Mouse (Mus musculus): ENCODE data around the gene Agl. TPM values are rescaled to one million over a fixed set of nuclear protein-coding genes. Genes with fewer than 3 reads are reported as not detected.
A peak's percentile ranks its signal among the peaks of the same experiment; 100 is the strongest.
"Not testable (repeated sequence)": the region's sequence is repeated elsewhere in the genome, so short reads cannot be mapped to it uniquely, and the experiment has no call there.

The Agl gene
- polyA plus RNA-seq, 1 experiment from 2014 or later: 21.3 TPM

DNA sequence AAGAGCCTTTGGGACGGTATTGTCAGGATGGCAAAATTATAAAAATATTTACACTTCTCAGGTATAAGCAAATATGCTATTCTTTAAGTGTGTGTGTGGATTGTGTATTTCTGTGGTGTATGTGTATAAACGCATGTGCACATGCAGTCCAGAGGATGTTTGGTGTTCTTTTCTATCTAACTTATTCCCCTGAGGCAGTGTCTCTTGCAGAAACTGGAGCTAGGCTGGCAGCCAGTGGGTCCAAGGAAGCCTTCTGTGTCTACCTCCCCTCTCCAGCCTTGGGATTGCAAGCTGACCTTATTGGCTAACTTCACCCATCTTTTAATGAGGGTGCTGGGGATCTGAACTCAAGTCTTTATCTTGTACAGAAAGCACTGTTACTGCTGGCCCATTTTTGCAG is 5.0 kb upstream of the Agl start:
- Histone ChIP-seq H3K4me2 (no peak overlapping the region), H3K27me3 (no peaks in the 10 kb centered on the region), H3K4me1 (peaks cover 4% of the 10 kb centered on the region; the same call in 1 of the 2 replicates), H3K9ac (no peak overlapping the region), H3K9me3 (replicated peaks) (no peaks in the 10 kb centered on the region), H3K27ac (no peak overlapping the region), H3K36me3 (no peaks in the 10 kb centered on the region), H3K4me3 (replicated peaks) (no peak overlapping the region)
- no peak for ATAC-seq (replicated peaks; ENCODE audit: low FRiP score)
- WGBS: 94% methylated on average over 2 of the region's 2 CpGs

DNA sequence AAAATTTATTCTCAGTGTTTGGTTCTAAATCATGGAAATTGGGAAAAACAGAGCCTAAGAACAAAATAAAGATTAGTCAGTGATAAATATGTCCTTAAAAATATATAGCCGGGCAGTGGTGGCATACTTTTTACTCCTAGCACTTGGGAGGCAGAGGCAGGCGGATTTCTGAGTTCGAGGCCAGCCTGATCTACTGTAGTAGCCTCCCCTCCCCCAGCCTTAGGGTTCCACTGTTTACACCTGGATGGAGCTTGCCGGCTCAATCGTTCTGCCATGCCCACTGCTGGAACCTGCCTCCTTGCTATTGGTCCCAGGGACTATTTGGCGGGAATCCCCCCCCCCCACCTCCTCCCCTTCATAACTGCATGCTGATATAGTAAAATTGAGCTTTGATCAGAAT is 2.4 kb upstream of the Agl start:
- not testable (repeated sequence) for H3K4me3 ChIP-seq (replicated peaks); ATAC-seq (replicated peaks; ENCODE audit: low FRiP score); H3K9me3 ChIP-seq (replicated peaks); H3K27ac ChIP-seq; H3K36me3 ChIP-seq; H3K9ac ChIP-seq; H3K4me2 ChIP-seq; H3K27me3 ChIP-seq
- peaks cover 15% of the 10 kb centered on the region; the same call in 1 of the 2 replicates for H3K4me1 ChIP-seq
- 80% methylated on average over 6 of the region's 6 CpGs for WGBS

DNA sequence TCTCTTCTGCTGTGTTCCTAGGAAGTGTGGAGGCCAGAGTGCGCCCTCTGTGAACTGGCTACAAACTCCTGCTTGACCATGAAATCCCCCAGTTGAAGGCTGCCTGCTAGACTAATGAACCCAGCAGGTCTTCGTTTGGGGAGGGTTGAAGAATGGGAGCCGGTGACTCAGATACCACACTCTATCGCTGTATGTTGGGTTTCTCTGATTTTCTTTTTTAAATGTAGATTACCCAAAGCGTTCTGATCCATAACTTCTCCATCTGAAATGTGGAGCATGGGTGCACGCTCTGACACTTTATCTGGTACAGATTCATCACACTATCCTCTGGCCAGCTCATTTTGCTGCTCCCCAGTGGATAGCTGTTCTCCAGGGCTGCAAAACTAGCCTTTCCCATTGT is 1.3 kb upstream of the Agl start:
- no peak overlapping the region for H3K4me2 ChIP-seq

DNA sequence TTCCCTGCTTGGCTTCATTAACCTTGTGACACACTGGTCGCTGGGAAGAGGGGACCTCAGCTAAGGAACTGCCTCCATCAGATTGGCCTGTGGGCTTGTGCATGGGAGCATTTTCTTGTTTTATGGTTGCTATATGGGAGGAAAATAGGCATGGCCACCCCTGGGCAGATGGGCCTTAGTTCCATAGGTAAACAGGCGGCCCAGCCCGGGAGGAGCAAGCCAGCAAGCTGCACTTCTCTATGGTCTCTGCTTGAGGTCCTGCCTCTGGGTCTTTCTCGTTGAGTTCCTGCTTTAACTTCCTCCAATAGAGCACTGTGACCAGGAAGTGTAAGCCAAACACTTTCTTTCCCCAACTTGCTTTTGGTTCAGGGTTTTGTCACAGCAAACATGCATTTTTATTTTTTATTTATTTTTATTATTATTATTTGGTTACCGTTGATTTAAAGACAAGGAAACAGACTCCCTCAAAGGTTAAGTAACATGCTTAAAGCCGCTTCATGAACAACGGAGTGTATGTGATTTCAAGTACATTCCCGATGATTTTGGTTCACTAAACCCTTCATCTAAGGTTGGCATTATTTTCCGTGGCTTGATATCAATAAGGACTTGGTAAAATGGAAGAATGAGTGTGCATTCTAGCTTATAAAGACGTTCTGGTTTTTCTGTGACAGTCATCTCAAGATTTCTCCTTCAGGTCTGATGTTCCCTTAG is 696 bp upstream of the Agl start:
- H3K4me1 ChIP-seq: peaks cover 22% of the 10 kb centered on the region
- ATAC-seq (replicated peaks; ENCODE audit: low FRiP score): peak; percentile 61
- no peaks in the 10 kb centered on the region for H3K27me3 ChIP-seq
- H3K4me2 ChIP-seq: peak overlapping the region; percentile 78
- WGBS: 61% methylated on average over 10 of the region's 10 CpGs
- peak overlapping the region; percentile 78 for H3K4me3 ChIP-seq (replicated peaks)
- H3K27ac ChIP-seq: peak overlapping the region; percentile 90
- H3K9ac ChIP-seq: peak overlapping the region; percentile 61
- H3K9me3 ChIP-seq (replicated peaks): no peaks in the 10 kb centered on the region
- H3K36me3 ChIP-seq: no peaks in the 10 kb centered on the region

More for the DNA sequence above, 1.3 kb upstream of the Agl start:
- Histone ChIP-seq H3K4me1 (peaks cover 22% of the 10 kb centered on the region), H3K27ac (no peak overlapping the region), H3K27me3 (no peaks in the 10 kb centered on the region), H3K9ac (no peak overlapping the region), H3K36me3 (no peaks in the 10 kb centered on the region), H3K4me3 (replicated peaks) (no peak overlapping the region), H3K9me3 (replicated peaks) (no peaks in the 10 kb centered on the region)
- no peak for ATAC-seq (replicated peaks; ENCODE audit: low FRiP score)
- 96% methylated on average over 6 of the region's 6 CpGs for WGBS

DNA sequence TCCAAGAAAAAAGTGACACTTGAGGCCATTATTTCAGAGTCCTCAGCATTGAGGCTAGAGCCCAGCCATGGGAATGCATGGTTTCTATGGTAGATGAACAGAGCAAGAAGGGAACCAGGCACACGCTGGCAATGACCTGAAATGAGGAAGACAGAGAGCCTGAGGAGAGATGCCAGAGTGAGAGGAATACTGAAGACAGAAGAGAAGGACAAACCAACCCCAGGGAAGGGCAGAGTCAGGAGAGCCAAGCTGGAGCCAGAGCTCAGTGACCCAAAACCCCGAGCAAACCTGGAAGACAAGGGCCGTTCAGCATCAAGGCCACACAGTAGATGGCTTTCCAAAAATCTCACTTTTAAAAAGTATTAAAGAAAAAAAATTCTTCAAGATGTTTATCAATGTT is 2.1 kb downstream of the Agl start:
- no peak for ATAC-seq (replicated peaks; ENCODE audit: low FRiP score)
- Histone ChIP-seq H3K4me3 (replicated peaks) (no peak overlapping the region), H3K4me2 (0 out of 2 replicates have a peak overlapping the region, but pooled peaks have one; percentile 14), H3K27ac (no peak overlapping the region), H3K4me1 (peaks cover 22% of the 10 kb centered on the region), H3K27me3 (no peaks in the 10 kb centered on the region), H3K36me3 (no peaks in the 10 kb centered on the region), H3K9ac (no peak overlapping the region), H3K9me3 (replicated peaks) (no peaks in the 10 kb centered on the region)
- 56% methylated on average over 3 of the region's 3 CpGs for WGBS

DNA sequence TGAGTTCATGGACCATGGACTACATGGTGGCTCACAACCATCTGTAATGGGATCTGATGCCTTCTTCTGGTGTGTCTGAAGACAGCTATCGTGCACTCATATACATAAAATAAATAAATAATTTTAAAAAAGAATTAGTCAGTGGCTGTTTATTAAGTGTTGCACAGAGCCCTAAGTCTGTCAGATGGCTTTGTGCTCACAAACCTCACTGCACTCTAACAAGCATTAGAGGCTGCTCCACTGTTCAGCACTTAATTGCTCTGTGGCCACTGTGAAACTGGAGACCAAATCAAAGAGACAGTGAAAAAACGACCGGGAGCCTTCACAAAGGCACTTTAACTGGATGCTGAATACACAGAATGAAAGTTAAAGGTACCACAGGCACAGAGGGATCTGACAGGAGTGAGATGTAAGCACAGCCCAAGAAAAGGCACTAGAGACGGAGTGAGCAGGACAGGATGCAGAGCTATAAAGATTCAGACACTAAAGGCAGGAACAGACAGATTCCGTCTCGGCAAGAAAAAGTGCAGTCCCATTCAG is 3.1 kb downstream of the Agl start:
- H3K4me3 ChIP-seq (replicated peaks): peak overlapping the region; percentile 8; the same call in 1 of the 2 replicates
- H3K9ac ChIP-seq: no peak overlapping the region
- no peaks in the 10 kb centered on the region for H3K27me3 ChIP-seq
- ATAC-seq (replicated peaks; ENCODE audit: low FRiP score): no peak
- WGBS: 13% methylated on average over 6 of the region's 6 CpGs
- H3K4me1 ChIP-seq: peaks cover 22% of the 10 kb centered on the region
- H3K36me3 ChIP-seq: no peaks in the 10 kb centered on the region
- peak overlapping the region; percentile 38; the same call in 1 of the 2 replicates for H3K27ac ChIP-seq
- H3K4me2 ChIP-seq: peak overlapping the region; percentile 46
- H3K9me3 ChIP-seq (replicated peaks): no peaks in the 10 kb centered on the region

DNA sequence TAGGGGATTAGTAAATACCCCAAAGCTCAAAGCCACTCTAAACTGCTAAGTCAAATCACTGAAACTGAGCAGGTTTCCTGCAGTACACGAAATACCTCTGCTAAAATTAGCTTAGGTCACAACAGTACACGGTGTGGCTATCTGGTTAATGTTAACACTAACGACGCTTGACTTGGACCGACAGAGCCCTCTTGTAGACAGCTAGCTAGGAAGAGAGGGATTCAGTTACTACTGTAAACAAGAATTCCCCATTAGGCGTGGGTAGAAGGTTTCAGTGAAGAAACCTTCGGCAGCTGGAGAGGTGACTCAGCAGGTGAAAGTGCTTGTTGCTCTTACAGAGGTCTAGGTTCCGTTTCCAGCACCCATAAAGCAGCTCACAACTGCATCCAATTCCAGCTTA is 6.2 kb downstream of the Agl start:
- 32% methylated on average over 8 of the region's 8 CpGs for WGBS
- ATAC-seq (replicated peaks; ENCODE audit: low FRiP score): peak; percentile 81

DNA sequence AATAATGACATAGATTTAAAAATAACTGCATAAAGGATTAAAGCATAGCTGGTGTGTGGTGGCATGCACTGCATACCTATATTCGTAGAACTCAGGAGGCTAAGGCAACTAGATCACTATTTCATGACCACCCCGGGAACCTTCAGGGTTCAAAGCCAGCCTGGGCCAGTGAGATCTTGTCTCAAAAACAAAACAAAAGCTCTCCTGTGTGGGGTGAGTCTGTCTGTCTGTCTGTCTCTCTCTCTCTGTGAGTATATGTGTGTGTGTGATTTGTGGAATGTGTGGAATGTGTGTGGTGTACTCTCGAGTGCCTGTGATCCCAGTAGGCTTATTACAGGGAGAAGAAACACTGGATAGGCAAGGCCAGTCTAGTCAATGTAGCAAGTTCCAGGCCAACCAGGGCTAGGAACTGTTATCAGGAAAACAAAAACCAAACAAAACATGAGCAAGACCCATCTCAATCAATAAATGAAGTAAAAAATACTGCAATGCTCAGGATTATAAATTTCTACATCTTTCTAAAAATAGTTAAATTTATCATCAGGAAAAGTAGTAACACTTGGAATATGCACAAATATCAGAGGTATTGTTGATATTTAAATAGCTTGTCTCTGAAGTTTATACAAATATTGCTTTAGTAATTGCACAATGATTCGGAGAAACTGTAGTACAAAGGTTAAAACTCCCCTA is 9.0 kb downstream of the Agl start:
- Histone ChIP-seq H3K9me3 (replicated peaks) (no peaks in the 10 kb centered on the region), H3K4me2 (no peak overlapping the region), H3K4me3 (replicated peaks) (no peak overlapping the region), H3K27ac (no peak overlapping the region), H3K36me3 (peaks cover 14% of the 10 kb centered on the region), H3K9ac (no peak overlapping the region), H3K4me1 (no peaks in the 10 kb centered on the region), H3K27me3 (no peaks in the 10 kb centered on the region)
- ATAC-seq (replicated peaks; ENCODE audit: low FRiP score): no peak
- WGBS: 76% methylated on average over 4 of the region's 4 CpGs

More for the DNA sequence above, 6.2 kb downstream of the Agl start:
- no peak overlapping the region for H3K9ac ChIP-seq
- H3K27ac ChIP-seq: peak overlapping the region; percentile 33; the same call in 1 of the 2 replicates
- peaks cover 11% of the 10 kb centered on the region for H3K36me3 ChIP-seq
- H3K4me1 ChIP-seq: peaks cover 14% of the 10 kb centered on the region
- H3K9me3 ChIP-seq (replicated peaks): no peaks in the 10 kb centered on the region
- H3K4me3 ChIP-seq (replicated peaks): no peak overlapping the region
- no peak overlapping the region for H3K4me2 ChIP-seq
- no peaks in the 10 kb centered on the region for H3K27me3 ChIP-seq

DNA sequence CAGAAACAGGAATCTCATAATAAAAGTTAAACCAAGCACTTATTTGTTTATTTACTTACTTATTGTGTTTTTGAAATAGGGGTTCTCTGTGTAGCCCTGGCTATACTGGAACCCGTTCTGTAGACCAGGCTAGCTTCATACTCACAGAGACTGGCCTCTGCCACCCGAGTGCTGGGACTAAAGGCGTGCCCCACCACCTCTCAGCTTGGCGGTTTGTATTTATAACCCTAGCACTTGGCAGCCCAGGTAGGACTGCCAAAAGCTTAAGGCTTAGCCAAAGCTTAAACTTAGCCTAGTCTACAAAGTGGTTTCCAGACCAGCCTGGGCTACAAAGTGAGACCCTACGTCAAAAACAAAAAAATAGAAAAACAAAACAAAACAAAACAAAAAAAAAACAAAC is 19.1 kb downstream of the Agl start:
- Histone ChIP-seq H3K27me3 (no peaks in the 10 kb centered on the region), H3K9me3 (replicated peaks) (no peaks in the 10 kb centered on the region), H3K4me2 (no peak overlapping the region), H3K9ac (no peak overlapping the region), H3K36me3 (peaks cover 70% of the 10 kb centered on the region), H3K27ac (no peak overlapping the region), H3K4me1 (0 out of 2 replicates have a peak, but pooled peaks cover 3% of the 10 kb centered on the region), H3K4me3 (replicated peaks) (no peak overlapping the region)
- WGBS: 87% methylated on average over 5 of the region's 5 CpGs
- ATAC-seq (replicated peaks; ENCODE audit: low FRiP score): no peak

DNA sequence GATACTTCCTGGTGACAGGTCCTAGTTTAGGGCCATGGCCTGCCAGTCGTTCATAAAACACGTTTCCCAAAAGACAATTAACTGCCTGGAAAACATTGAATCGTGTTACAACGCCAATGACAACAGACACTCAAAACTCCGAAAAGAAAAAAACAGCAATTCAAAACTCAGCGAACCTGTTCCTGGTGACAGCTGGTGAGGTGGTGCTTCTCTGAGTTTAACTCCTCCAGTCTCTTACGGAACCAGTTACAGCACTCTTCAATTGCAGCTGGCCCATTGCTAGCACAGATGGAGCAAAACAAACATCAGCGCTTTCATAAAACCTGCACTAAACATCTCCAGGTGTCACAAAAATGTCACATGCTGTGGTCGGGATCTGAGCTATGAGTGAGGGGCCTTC is 21.4 kb downstream of the Agl start:
- H3K4me2 ChIP-seq: no peak overlapping the region
- no peaks in the 10 kb centered on the region for H3K27me3 ChIP-seq
- H3K9me3 ChIP-seq (replicated peaks): no peaks in the 10 kb centered on the region
- H3K4me3 ChIP-seq (replicated peaks): no peak overlapping the region
- H3K9ac ChIP-seq: no peak overlapping the region
- peaks cover 71% of the 10 kb centered on the region for H3K36me3 ChIP-seq
- peak; percentile 13; the same call in 1 of the 2 replicates for ATAC-seq (replicated peaks; ENCODE audit: low FRiP score)
- 38% methylated on average over 9 of the region's 9 CpGs for WGBS
- H3K27ac ChIP-seq: no peak overlapping the region; the same call in 1 of the 2 replicates
- 0 out of 2 replicates have a peak, but pooled peaks cover 3% of the 10 kb centered on the region for H3K4me1 ChIP-seq

DNA sequence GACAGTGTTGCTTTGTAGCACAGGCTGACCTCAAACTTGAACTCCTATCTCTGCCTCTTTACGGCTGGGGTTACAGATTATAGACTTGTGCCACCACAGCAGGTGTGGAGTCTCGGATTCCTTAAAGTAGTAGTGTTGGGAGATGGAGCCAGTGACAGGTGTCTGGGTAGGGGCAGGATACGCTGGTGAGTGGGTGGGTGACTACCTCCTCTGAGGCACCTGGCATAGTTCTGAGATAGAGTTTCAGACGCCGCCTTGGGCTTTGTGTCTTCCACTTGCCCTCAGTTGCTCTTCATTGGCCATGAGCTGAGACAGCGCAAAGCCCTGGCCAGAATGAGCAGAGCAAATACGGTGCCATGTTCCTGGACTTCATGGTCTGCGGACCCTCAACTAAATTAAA is 22.1 kb downstream of the Agl start:
- Histone ChIP-seq H3K4me2 (no peak overlapping the region), H3K9ac (no peak overlapping the region), H3K4me3 (replicated peaks) (no peak overlapping the region), H3K9me3 (replicated peaks) (no peaks in the 10 kb centered on the region), H3K36me3 (peaks cover 72% of the 10 kb centered on the region), H3K27ac (peak overlapping the region; percentile 63), H3K27me3 (no peaks in the 10 kb centered on the region), H3K4me1 (0 out of 2 replicates have a peak, but pooled peaks cover 3% of the 10 kb centered on the region)
- ATAC-seq (replicated peaks; ENCODE audit: low FRiP score): peak; percentile 70
- 68% methylated on average over 8 of the region's 8 CpGs for WGBS

DNA sequence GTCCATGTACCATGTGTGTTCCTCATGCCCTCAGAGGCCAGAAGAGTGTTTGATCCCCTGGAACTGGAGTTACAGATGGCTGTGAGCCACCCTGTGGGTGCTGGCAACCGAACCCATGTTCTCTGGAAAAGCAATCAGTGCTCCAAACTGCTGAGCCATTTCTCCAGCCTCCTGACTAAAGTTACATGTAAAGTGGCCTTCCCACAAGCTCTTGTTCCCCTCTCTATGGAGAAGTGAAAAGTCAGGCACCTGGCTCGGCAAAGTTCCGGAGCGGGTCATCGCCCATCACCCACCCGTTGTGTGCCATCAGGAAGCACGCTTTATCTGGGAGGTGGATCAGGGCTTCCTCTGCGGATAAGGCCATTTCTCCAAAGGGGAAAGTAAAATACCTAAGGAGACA is 23.2 kb downstream of the Agl start:
- ATAC-seq (replicated peaks; ENCODE audit: low FRiP score): peak; percentile 73
- no peak overlapping the region for H3K9ac ChIP-seq
- 0 out of 2 replicates have a peak overlapping the region, but pooled peaks have one; percentile 63 for H3K27ac ChIP-seq
- no peak overlapping the region for H3K4me3 ChIP-seq (replicated peaks)
- H3K27me3 ChIP-seq: no peaks in the 10 kb centered on the region
- no peak overlapping the region for H3K4me2 ChIP-seq
- WGBS: 66% methylated on average over 8 of the region's 8 CpGs
- H3K36me3 ChIP-seq: peaks cover 71% of the 10 kb centered on the region
- H3K9me3 ChIP-seq (replicated peaks): no peaks in the 10 kb centered on the region
- 0 out of 2 replicates have a peak, but pooled peaks cover 3% of the 10 kb centered on the region for H3K4me1 ChIP-seq

Measured in kidney, embryonic 15.5 days (tissue).